10 mouse cellular contexts compared by ENCODE assay signal in genomic region chr4:114917091-114917490, GRCm38 (mm10). TPM values are rescaled to one million over a fixed set of nuclear protein-coding genes. Genes with fewer than 3 reads are reported as not detected.
DNase-seq lines count a peak whose midpoint lies in the region; ATAC-seq lines count a peak whose summit lies in the region.
"Had no signal": no experiment of that assay in that cellular context is flagged by ENCODE, and none has a peak within 500 bp of the region (broad histone marks: within the 10 kb centered on the region; RNA-seq: fewer than 3 reads in every experiment).

No protein-coding gene starts in this region.

- WGBS in liver, embryonic 12.5 days (ENCODE audit: insufficient replicate concordance): 28% methylated on average over 2 of the region's 2 CpGs

- H3K4me1 ChIP-seq in liver, embryonic 12.5 days: no peaks in the 10 kb centered on the region

- H3K4me2 ChIP-seq in liver, embryonic 12.5 days: no peak overlapping the region
- H3K4me2 ChIP-seq: heart, embryonic 15.5 days had no signal

- ATAC-seq in liver, embryonic 12.5 days: no peak
- ATAC-seq in monocyte, adult 5-6 weeks (replicated peaks; ENCODE audit: insufficient number of reproducible peaks, low FRiP score, low TSS enrichment, poor library complexity, severe bottlenecking): 0 out of 2 replicates have a peak, but pooled peaks have one; percentile 40

- DNase-seq in cerebellum, postnatal 14 days: peak; percentile 34 to 54
- no peak for DNase-seq in cerebellum, adult 9-10 months
- peak; percentile 55 for DNase-seq in liver
- DNase-seq in adrenal gland, adult 2 months: peak; percentile 68
- peak; percentile 66 for DNase-seq in heart, postnatal 4 days
- no peak for DNase-seq in layer of hippocampus, postnatal 14 days (ENCODE audit: low spot score in 2 of 2)

- no peak overlapping the region for H3K4me3 ChIP-seq in liver, embryonic 12.5 days
- H3K4me3 ChIP-seq: heart, embryonic 15.5 days had no signal

- no peaks in the 10 kb centered on the region for H3K9me3 ChIP-seq in liver, embryonic 12.5 days (replicated peaks)
- H3K9me3 ChIP-seq: heart, embryonic 15.5 days had no signal

- H3K27me3 ChIP-seq in liver, embryonic 12.5 days (replicated peaks): peaks cover 80% of the 10 kb centered on the region

- no peak overlapping the region for H3K27ac ChIP-seq in liver, embryonic 12.5 days
- H3K27ac ChIP-seq: heart, embryonic 15.5 days had no signal

- H3K9ac ChIP-seq in liver, embryonic 12.5 days: no peak overlapping the region
- H3K9ac ChIP-seq: heart, embryonic 15.5 days had no signal

- no peaks in the 10 kb centered on the region for H3K36me3 ChIP-seq in liver, embryonic 12.5 days
- H3K36me3 ChIP-seq: heart, embryonic 15.5 days had no signal

RNA-seq across cellular contexts. Expression of gene Foxd2, which starts 8.4 kb away (rescaled TPM):
- 0.11 and 0.16 TPM in 2 replicates for polyA plus RNA-seq in liver, embryonic 12.5 days (2016; fragmentation: Nextera tagmentation; extraction: Ambion mirVana)
- total RNA-seq in adrenal gland, adult 2 months (2021): 1 to 10 TPM; 1.2 to 2.8 TPM
- 5.7 and 6.3 TPM in 2 replicates for polyA plus RNA-seq in adrenal gland, adult 2 months (2012; rRNA removed)
- total RNA-seq in heart, postnatal 4 days (2021): under 1 TPM; 0.45 to 0.59 TPM
- total RNA-seq in monocyte, adult 5-6 weeks (2017): 0.10 to 1.5 TPM (median 0.75 TPM) in 3 replicates
- under 1 TPM in 1 of 2 experiments, not detected in 1; 0.12 TPM for total RNA-seq in layer of hippocampus, postnatal 14 days (2021)
- polyA plus RNA-seq: heart, embryonic 15.5 days; neural tube, embryonic 14.5 days had no signal

RNA-seq across cellular contexts. Expression of gene Foxe3, which starts 8.7 kb away (rescaled TPM):
- polyA plus RNA-seq in liver, embryonic 12.5 days (2016; fragmentation: Nextera tagmentation; extraction: Ambion mirVana): not detected in 2 replicates
- total RNA-seq in adrenal gland, adult 2 months (2021): not detected
- 0.20 and 1.2 TPM in 2 replicates for polyA plus RNA-seq in adrenal gland, adult 2 months (2012; rRNA removed)
- not detected for total RNA-seq in heart, postnatal 4 days (2021)
- total RNA-seq in monocyte, adult 5-6 weeks (2017): not detected in 3 replicates
- total RNA-seq in layer of hippocampus, postnatal 14 days (2021): not detected
- polyA plus RNA-seq: heart, embryonic 15.5 days; neural tube, embryonic 14.5 days had no signal

Comparison
In these comparisons a context has a peak if more than half of its experiments do, and no peak if none do; other contexts are left out.
1. DNase-seq: peak in cerebellum, postnatal 14 days (2 of 2), liver (single experiment), adrenal gland, adult 2 months (single experiment) and heart, postnatal 4 days (single experiment); none in cerebellum, adult 9-10 months (single experiment) and layer of hippocampus, postnatal 14 days (0 of 2).